Mouse (Mus musculus): ENCODE data around the gene Cldn10. TPM values are rescaled to one million over a fixed set of nuclear protein-coding genes. Genes with fewer than 3 reads are reported as not detected.
"Not testable (repeated sequence)": the region's sequence is repeated elsewhere in the genome, so short reads cannot be mapped to it uniquely, and the experiment has no call there.

Gene Cldn10
- polyA plus RNA-seq, 1 experiment = 28.5 TPM

GRCm38 (mm10) chr14:118781601-118782000, 6.1 kb upstream of the Cldn10 start:
- no peak for DNase-seq (ENCODE audit: extremely low spot score in 1 of 2, low spot score in 1 of 2)

DNA sequence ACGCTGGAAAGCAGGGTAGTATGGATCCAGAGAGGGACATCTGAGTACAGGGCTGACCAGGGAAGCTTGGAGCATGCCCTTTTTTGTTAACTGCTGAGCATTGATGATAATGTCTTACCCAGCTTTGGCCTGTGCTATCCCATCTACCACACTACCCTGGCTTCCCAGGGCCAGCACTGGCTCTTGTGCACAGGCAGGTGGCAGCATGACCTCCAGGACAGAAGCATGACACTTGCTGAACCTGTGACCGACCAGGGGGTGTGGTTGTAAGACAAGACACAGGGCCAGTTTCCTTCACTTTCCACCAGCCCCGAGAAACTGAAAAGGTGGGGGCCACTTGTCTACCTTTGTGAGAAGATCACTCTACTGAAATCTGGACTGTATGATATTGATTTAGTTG, 5.5 kb upstream of the Cldn10 start:
- DNase-seq (ENCODE audit: extremely low spot score in 1 of 2, low spot score in 1 of 2) = no peak

GRCm38 (mm10) chr14:118783326-118783935, 4.3 kb upstream of the Cldn10 start:
- DNase-seq (ENCODE audit: extremely low spot score in 1 of 2, low spot score in 1 of 2) = no peak

GRCm38 (mm10) chr14:118790217-118790616, 2.5 kb downstream of the Cldn10 start:
- DNase-seq (ENCODE audit: extremely low spot score in 1 of 2, low spot score in 1 of 2) = no peak

DNA sequence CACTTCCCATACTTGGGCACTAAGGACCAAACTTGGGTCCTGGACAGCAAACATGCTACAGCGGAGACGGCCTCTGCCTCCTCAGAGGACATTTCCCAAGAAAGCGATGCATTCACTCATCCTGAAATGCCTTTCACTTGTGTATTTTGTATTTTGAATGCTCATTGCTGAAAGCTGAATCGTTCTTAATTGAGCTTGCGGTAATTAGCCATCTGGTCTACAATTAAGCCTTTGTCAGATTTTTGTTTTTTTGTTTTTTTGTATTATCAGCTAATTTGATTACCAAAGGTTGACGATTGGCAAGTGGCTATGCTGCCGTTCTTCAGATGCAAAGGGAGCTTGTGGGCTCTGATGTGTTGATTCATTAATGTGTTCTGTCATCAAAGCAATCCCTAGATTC, 5.2 kb downstream of the Cldn10 start:
- no peak for DNase-seq (ENCODE audit: extremely low spot score in 1 of 2, low spot score in 1 of 2)

- DNase-seq (ENCODE audit: extremely low spot score in 1 of 2, low spot score in 1 of 2) = no peak
These were observed 5.7 kb downstream of the Cldn10 start for GRCm38 (mm10) chr14:118793416-118793815.

DNA sequence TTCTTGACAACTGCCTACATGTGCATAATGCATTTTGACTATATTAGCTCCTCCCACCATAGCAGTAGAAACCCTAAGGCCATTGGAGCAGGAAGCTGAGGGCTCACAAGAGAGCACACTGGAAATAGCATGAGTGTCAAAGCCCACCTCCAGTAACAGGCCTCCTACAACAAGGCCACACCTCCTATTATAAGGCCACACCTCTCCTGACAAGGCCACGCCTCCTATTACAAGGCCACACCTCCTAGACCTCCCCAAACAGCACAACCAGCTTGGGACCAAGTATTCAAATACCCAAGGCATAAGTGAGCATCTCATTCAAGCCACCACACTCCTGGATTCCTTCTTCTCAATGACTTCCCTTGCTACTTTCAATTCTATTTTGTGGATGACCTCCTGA, 6.5 kb downstream of the Cldn10 start:
- DNase-seq (ENCODE audit: extremely low spot score in 1 of 2, low spot score in 1 of 2) = no peak

GRCm38 (mm10) chr14:118794893-118795292, 7.2 kb downstream of the Cldn10 start:
- DNase-seq (ENCODE audit: extremely low spot score in 1 of 2, low spot score in 1 of 2) = no peak

DNA sequence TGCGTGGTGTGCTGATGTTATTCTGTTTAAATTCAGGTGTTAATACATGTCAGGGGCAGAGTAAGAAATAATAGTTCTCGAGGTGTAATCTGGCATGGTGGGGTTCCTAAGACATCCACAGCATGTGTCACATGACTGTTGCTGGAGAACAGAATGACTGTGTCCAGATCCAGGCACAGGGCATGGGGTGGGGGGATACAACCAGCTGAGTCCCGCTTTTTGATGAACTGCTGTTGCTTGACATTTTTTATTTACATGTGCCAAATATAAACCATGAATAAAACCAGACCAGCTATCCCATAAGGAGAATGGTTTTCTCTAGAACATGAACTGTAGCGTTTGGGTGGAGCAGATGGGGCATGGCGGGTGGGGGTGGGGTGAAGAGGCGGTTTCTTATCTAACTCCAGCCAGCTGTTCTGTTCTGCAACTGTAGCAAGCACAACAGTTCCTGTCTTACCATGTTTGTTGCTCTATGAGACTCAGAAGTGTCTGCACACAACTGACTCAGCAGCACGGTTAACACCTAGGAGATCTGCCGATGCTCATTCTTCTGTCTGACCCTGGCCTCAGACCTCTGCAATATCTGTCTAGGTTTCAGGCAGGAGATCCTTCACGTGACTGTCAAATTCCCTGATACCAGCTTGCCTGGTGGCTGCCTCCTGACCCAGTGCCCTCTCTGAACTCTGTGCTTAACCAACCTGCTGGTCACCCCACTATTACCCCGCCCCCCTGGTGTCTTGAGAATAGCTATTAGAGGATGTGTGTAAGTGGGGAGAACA, 8.4 kb downstream of the Cldn10 start:
- DNase-seq (ENCODE audit: extremely low spot score in 1 of 2, low spot score in 1 of 2) = no peak

DNA sequence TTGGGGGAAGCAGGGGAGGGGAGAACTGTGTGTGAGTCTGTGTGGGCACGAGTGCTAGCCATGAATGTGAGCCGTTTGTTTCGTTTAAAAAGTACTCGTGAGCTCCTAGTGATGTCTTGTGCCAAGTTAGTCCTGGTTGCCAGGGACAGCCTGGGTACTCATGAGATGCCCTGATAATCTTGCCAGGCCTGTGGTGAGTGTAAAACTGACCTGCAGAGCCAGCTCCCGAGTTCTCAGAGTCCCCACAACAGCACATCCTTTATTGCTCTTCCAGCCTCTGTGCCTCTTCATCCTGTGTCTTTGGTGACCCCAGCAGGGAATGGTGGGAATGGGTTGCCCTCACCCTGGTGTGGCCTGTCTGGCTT, 9.0 kb downstream of the Cldn10 start:
- DNase-seq (ENCODE audit: extremely low spot score in 1 of 2, low spot score in 1 of 2) = no peak

GRCm38 (mm10) chr14:118797270-118797669, 9.6 kb downstream of the Cldn10 start:
- no peak for DNase-seq (ENCODE audit: extremely low spot score in 1 of 2, low spot score in 1 of 2)

GRCm38 (mm10) chr14:118799918-118800317, 12.2 kb downstream of the Cldn10 start:
- DNase-seq (ENCODE audit: extremely low spot score in 1 of 2, low spot score in 1 of 2) = no peak

DNA sequence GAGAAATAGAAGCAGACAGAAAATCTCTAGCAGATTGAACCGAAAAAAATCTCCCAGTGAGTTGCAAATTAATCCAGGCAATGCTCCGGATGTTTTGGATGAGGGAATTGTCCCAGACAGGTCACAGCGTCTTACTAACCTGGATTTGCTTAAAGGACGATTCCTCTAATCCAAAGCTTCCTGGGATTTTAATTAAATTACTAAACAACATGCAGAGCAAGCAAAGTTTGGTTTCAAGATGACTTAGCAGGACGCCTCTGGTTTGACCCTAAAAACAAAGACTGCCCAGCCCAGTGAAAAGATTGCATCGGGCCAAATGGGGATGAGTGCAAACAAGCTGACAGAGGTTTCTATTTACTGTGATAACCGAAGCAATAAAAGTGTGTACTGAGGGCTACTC, 16.2 kb downstream of the Cldn10 start:
- DNase-seq (ENCODE audit: extremely low spot score in 1 of 2, low spot score in 1 of 2) = no peak

GRCm38 (mm10) chr14:118804351-118804750, 16.6 kb downstream of the Cldn10 start:
- DNase-seq (ENCODE audit: extremely low spot score in 1 of 2, low spot score in 1 of 2) = no peak

DNA sequence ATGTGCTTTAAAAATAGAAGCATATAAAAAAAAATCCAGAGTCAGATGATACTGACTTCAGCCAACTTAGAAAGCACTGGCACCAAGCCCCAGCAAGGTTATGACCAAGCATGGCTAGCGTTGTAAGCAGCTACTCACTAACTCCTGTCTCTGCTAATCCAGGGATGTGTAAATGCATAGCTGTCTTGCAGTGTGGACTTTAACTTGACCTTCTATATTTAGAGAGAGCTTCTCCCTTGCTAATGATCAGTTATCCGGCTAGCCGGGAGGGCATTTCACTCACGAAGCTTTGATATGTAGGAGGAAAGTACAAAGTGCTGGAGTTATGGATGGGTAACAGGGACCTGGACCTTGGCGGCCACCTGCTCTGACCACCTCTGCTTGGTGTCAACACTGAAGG, 19.9 kb downstream of the Cldn10 start:
- no peak for DNase-seq (ENCODE audit: extremely low spot score in 1 of 2, low spot score in 1 of 2)

DNA sequence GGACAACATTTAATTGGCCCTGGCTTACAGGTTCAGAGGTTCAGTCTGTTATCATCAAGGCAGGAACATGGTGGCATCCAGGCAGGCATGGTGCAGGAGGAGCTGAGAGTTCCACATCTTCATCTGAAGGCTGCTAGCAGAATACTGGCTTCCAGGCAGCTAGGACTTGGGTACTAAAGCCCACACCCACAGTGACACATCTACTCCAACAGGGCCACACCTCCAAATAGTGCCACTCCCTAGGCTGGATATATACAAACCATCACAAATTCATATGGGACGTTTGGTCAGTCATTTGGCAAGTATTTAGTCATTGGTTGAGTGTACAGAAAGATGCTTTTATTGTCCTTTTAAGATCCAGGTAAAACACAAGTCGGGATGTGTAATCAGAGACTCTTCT, 20.5 kb downstream of the Cldn10 start:
- DNase-seq (ENCODE audit: extremely low spot score in 1 of 2, low spot score in 1 of 2) = not testable (repeated sequence)

GRCm38 (mm10) chr14:118809686-118810085, 22.0 kb downstream of the Cldn10 start:
- DNase-seq (ENCODE audit: extremely low spot score in 1 of 2, low spot score in 1 of 2) = no peak

DNA sequence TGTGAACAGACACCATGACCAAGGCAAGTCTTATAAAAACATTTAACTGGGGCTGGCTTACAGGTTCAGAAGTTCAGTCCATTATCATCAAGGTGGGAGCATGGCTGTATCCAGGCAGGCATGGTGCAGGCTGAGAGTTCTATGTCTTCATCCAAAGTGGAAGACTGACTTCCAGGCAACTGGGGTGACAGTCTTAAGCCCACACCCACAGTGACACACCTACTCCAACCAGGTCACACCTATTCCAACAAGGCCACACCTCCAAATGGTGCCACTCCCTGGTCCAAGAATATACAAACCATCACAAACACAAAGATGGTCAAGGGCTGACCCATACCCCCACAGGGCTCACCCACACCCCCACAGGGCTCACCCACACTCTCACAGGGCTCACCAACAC, 23.5 kb downstream of the Cldn10 start:
- not testable (repeated sequence) for DNase-seq (ENCODE audit: extremely low spot score in 1 of 2, low spot score in 1 of 2)

GRCm38 (mm10) chr14:118813111-118813510, 25.4 kb downstream of the Cldn10 start:
- no peak for DNase-seq (ENCODE audit: extremely low spot score in 1 of 2, low spot score in 1 of 2)

GRCm38 (mm10) chr14:118816503-118816902, 28.8 kb downstream of the Cldn10 start:
- peak in 1 of 2 experiments; percentile 82 for DNase-seq (ENCODE audit: extremely low spot score in 1 of 2, low spot score in 1 of 2)

GRCm38 (mm10) chr14:118820111-118820510, 32.4 kb downstream of the Cldn10 start:
- peak; percentile 28 to 89 for DNase-seq (ENCODE audit: extremely low spot score in 1 of 2, low spot score in 1 of 2)

- DNase-seq (ENCODE audit: extremely low spot score in 1 of 2, low spot score in 1 of 2) = no peak
These were observed 35.1 kb downstream of the Cldn10 start for GRCm38 (mm10) chr14:118822816-118823215.
